Mouse (Mus musculus): Measurements from ENCODE around the gene Syp. TPM values are rescaled to one million over a fixed set of nuclear protein-coding genes. Genes with fewer than 3 reads are reported as not detected.

Gene Syp
- polyA plus RNA-seq, 1 experiment from 2014 or later = 292 TPM

DNA sequence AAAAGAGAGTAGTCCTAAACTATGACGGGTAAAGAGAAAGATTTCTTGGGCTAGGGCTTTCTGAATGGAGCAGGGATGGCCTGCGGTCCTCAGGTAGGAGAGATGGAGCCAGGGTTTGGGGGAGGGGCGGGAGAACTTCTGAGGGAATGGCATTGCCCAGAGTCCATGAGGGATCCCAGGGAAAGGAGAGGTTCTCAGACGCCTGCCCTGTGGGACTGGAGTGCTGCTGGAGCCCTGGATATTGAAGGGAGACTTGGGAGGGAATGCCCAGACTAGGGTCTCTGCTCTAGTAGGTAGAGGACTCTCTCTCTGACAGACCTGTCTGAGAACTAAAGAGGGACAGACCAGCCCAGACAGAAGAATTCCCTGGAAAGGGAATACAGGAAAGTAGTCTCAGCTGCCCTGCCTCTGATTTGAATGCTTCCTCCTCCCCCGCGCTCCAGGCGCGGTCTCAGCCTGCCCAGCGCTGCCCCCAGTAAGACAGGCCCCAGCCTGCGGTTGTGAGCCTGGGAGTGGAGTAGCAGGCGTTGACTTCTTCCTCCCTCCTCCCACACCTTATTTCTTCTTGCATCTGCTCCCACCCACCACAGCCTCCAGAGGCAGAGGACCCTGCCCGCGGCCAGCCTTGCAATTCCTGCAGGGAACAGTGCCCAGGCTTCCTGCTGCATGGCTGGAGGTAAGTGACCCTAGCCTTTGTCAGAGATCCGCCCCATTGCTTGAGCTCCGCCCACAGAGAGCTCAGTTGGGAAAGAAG lies 19.9 kb downstream of the Syp start:
- 31% methylated on average over 15 of the region's 15 CpGs for WGBS
- Histone ChIP-seq H3K27ac (ENCODE audit: low read depth, low read length) (no peak overlapping the region), H3K4me2 (ENCODE audit: low read length) (peak overlapping the region; percentile 10), H3K4me1 (ENCODE audit: control insufficient read depth, insufficient read depth, low read depth, low read length) (no peaks in the 10 kb centered on the region), H3K27me3 (replicated peaks; ENCODE audit: control insufficient read depth, insufficient read depth, low read length) (no peaks in the 10 kb centered on the region), H3K9ac (ENCODE audit: low read depth, low read length) (no peak overlapping the region), H3K4me3 (ENCODE audit: low read length) (no peak overlapping the region), H3K9me3 (ENCODE audit: control insufficient read depth, low read length) (no peaks in the 10 kb centered on the region), H3K36me3 (ENCODE audit: control insufficient read depth, insufficient read depth, low read length) (no peaks in the 10 kb centered on the region)
- peak; percentile 37; the same call in 1 of the 2 replicates for ATAC-seq

DNA sequence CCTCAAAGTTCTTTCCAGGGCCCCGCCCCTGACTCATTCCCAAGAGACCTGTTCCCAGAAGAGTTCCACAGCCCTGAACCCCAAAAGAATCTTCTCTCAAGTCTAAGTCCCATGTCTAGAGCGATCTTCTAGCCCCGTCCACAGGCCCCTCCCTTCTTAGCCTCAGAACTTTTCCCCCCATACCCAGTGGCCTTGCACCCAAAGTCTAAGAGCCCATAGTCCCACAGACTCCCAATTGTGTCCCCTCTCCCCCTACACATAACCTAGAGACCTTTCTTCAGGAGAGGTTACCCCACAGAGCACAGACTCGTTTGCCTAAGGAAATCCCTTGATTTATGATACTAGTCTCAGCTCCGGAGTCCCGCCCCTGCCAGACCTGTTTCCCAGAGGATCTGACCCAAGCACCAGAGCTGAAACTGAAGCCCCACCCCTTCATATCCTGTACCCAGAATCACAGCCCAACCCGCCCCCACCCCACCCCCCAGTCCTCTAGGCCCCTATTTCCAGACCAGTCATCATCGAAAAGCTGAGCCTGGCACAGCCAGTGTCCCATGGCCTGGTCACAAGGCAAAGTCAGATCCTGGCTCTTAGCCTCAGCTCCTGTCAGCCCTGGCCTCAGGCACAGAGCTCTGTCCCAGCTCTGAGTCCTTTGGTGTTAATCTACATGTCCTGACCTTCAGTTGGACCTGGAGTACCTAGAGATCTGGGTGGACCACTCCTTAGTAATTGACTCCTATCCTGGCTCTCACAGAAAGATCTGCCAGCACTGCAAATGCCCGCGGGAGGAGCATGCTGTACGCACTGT lies 20.7 kb downstream of the Syp start:
- H3K4me1 ChIP-seq (ENCODE audit: control insufficient read depth, insufficient read depth, low read depth, low read length) = no peaks in the 10 kb centered on the region
- no peaks in the 10 kb centered on the region for H3K36me3 ChIP-seq (ENCODE audit: control insufficient read depth, insufficient read depth, low read length)
- no peak overlapping the region for H3K27ac ChIP-seq (ENCODE audit: low read depth, low read length)
- no peaks in the 10 kb centered on the region for H3K27me3 ChIP-seq (replicated peaks; ENCODE audit: control insufficient read depth, insufficient read depth, low read length)
- no peak overlapping the region for H3K4me3 ChIP-seq (ENCODE audit: low read length)
- H3K9me3 ChIP-seq (ENCODE audit: control insufficient read depth, low read length) = no peaks in the 10 kb centered on the region
- H3K9ac ChIP-seq (ENCODE audit: low read depth, low read length) = no peak overlapping the region
- peak; percentile 24; the same call in 1 of the 2 replicates for ATAC-seq
- no peak overlapping the region for H3K4me2 ChIP-seq (ENCODE audit: low read length)
- 57% methylated on average over 10 of the region's 11 CpGs for WGBS

DNA sequence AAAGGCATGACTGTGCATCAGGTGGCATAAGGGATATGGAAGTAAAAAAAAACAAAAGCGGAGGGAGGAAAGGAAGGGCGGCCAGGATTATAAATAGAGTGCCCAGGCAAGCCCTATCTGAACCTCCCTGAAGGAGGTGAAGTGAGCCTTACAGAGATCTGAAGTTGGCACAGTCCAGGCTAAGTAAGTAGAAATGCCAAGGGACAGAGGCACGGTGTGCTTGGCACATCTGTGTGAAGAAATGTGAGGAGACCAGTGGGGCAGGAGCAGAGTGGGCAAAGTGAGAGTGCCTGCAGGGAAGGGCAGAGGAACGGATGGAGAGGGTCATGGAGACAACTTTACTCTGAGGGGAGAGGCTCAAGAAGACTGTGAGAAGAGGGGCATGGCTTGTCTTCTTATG lies 22.8 kb downstream of the Syp start:
- no peak for ATAC-seq
- Histone ChIP-seq H3K4me1 (ENCODE audit: control insufficient read depth, insufficient read depth, low read depth, low read length) (no peaks in the 10 kb centered on the region), H3K27ac (ENCODE audit: low read depth, low read length) (no peak overlapping the region), H3K4me3 (ENCODE audit: low read length) (no peak overlapping the region), H3K9me3 (ENCODE audit: control insufficient read depth, low read length) (no peaks in the 10 kb centered on the region), H3K9ac (ENCODE audit: low read depth, low read length) (no peak overlapping the region), H3K27me3 (replicated peaks; ENCODE audit: control insufficient read depth, insufficient read depth, low read length) (no peaks in the 10 kb centered on the region), H3K36me3 (ENCODE audit: control insufficient read depth, insufficient read depth, low read length) (no peaks in the 10 kb centered on the region), H3K4me2 (ENCODE audit: low read length) (no peak overlapping the region)
- 83% methylated on average over 4 of the region's 4 CpGs for WGBS

DNA sequence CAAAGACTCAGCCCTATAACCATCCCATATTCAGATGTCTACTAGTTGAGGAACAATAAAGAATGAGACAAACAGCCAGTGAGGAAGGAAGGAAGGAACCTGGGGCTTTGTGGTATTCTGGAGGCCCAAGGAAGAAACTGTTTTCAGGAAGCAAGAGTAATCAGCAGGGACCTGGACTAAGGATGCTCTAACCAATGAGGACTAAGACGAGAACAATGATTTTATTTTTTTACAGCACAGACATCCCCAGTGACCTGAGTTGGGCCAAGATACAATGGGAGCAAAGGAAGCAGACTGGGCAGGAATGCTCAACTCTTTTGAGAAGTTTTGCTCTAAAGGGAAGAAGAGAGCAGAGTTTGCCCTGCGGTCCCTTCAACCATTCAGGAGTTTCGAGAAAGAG lies 24.7 kb downstream of the Syp start:
- no peak overlapping the region for H3K9ac ChIP-seq (ENCODE audit: low read depth, low read length)
- no peaks in the 10 kb centered on the region for H3K9me3 ChIP-seq (ENCODE audit: control insufficient read depth, low read length)
- H3K4me1 ChIP-seq (ENCODE audit: control insufficient read depth, insufficient read depth, low read depth, low read length) = no peaks in the 10 kb centered on the region
- no peak for ATAC-seq
- 82% methylated on average over 3 of the region's 3 CpGs for WGBS
- no peak overlapping the region for H3K27ac ChIP-seq (ENCODE audit: low read depth, low read length)
- no peaks in the 10 kb centered on the region for H3K27me3 ChIP-seq (replicated peaks; ENCODE audit: control insufficient read depth, insufficient read depth, low read length)
- H3K4me2 ChIP-seq (ENCODE audit: low read length) = no peak overlapping the region
- no peak overlapping the region for H3K4me3 ChIP-seq (ENCODE audit: low read length)
- no peaks in the 10 kb centered on the region for H3K36me3 ChIP-seq (ENCODE audit: control insufficient read depth, insufficient read depth, low read length)

DNA sequence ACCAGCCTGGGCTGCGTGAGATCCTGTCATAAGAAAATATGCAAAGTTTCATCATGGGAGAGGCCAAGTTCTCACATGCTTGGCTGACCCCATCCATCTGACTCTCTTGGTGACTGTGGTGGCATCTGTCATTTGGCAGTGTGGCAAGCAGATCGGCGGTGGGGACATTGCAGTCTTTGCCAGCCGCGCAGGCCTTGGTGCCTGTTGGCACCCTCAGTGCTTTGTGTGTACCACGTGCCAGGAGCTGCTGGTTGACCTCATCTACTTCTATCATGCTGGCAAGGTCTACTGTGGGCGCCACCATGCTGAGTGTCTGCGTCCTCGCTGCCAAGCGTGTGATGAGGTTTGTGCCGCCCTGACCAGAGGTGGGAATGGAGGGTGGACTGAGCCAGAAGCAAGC lies 26.5 kb downstream of the Syp start:
- no peak overlapping the region for H3K4me3 ChIP-seq (ENCODE audit: low read length)
- H3K36me3 ChIP-seq (ENCODE audit: control insufficient read depth, insufficient read depth, low read length) = no peaks in the 10 kb centered on the region
- ATAC-seq = peak; percentile 77
- no peak overlapping the region for H3K27ac ChIP-seq (ENCODE audit: low read depth, low read length)
- H3K9ac ChIP-seq (ENCODE audit: low read depth, low read length) = no peak overlapping the region
- no peaks in the 10 kb centered on the region for H3K27me3 ChIP-seq (replicated peaks; ENCODE audit: control insufficient read depth, insufficient read depth, low read length)
- no peaks in the 10 kb centered on the region for H3K9me3 ChIP-seq (ENCODE audit: control insufficient read depth, low read length)
- H3K4me2 ChIP-seq (ENCODE audit: low read length) = no peak overlapping the region
- 76% methylated on average over 11 of the region's 11 CpGs for WGBS
- H3K4me1 ChIP-seq (ENCODE audit: control insufficient read depth, insufficient read depth, low read depth, low read length) = no peaks in the 10 kb centered on the region

DNA sequence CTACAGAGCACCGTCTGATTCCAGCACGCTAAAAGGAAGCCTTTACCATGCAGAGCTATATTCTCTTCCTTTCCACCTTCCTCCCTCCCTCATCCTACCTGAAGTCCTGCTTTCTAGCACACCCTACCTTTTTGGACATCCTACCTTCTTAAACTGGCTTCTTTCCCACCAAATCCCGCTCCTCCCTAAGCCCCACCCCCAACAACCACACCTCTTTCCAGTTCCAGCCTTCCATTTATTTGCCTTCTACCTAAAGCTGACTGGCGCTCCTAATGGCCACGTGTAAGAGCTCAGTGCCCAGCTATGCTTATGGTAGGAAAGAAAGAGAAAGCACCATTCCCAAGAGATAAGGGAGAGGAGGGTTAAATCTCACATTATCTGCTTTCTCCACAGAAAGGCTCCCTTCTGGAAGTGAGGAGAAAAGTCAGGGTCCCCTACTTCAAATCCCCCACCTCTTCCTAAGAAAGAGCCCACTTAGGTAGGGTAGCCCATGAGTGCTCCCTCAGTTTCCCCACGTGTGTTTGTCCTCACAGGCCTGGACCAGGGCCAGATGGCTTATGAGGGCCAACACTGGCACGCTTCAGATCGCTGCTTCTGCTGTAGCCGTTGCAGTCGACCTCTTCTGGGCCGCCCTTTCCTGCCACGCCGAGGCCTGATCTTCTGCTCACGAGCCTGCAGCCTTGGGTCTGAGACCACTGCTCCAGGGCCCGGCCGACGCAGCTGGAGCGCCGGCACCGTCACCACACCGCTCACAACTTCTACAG lies 27.6 kb downstream of the Syp start:
- Histone ChIP-seq H3K9me3 (ENCODE audit: control insufficient read depth, low read length) (no peaks in the 10 kb centered on the region), H3K36me3 (ENCODE audit: control insufficient read depth, insufficient read depth, low read length) (no peaks in the 10 kb centered on the region), H3K27me3 (replicated peaks; ENCODE audit: control insufficient read depth, insufficient read depth, low read length) (no peaks in the 10 kb centered on the region), H3K9ac (ENCODE audit: low read depth, low read length) (no peak overlapping the region), H3K4me1 (ENCODE audit: control insufficient read depth, insufficient read depth, low read depth, low read length) (no peaks in the 10 kb centered on the region), H3K4me2 (ENCODE audit: low read length) (no peak overlapping the region), H3K4me3 (ENCODE audit: low read length) (no peak overlapping the region), H3K27ac (ENCODE audit: low read depth, low read length) (no peak overlapping the region)
- no peak for ATAC-seq
- 72% methylated on average over 21 of the region's 21 CpGs for WGBS

DNA sequence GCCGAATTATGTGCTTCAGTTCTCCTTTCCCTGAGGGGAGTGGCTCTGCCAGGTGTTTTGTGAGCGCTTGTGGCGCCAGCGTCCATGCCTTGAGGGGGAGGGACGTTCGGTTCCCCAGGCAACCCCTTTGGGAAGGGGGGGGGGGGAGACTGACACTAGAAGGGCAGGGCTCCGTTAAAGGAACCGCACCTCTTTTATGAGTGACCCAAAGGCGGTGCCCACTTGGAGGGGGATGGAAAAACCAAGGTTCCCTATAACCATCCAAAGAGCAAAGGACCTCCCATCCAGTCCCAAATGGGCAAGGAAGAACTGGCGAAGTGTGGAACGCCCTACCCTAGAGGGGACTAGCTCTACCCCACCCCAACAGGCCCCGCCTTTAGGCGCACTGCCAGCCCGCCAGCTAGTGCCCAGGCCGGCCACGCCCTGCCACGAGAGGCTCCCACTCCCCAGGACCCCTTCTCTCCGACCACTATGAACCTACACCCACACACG lies 32.2 kb downstream of the Syp start:
- Histone ChIP-seq H3K27me3 (replicated peaks; ENCODE audit: control insufficient read depth, insufficient read depth, low read length) (no peaks in the 10 kb centered on the region), H3K9ac (ENCODE audit: low read depth, low read length) (no peak overlapping the region; the same call in 1 of the 2 replicates), H3K4me1 (ENCODE audit: control insufficient read depth, insufficient read depth, low read depth, low read length) (no peaks in the 10 kb centered on the region), H3K9me3 (ENCODE audit: control insufficient read depth, low read length) (no peaks in the 10 kb centered on the region), H3K4me3 (ENCODE audit: low read length) (peak overlapping the region; percentile 34), H3K36me3 (ENCODE audit: control insufficient read depth, insufficient read depth, low read length) (no peaks in the 10 kb centered on the region), H3K4me2 (ENCODE audit: low read length) (peak overlapping the region; percentile 51), H3K27ac (ENCODE audit: low read depth, low read length) (no peak overlapping the region)
- whole genome bisulfite sequencing = 23% methylated on average over 13 of the region's 19 CpGs
- peak; percentile 55 for ATAC-seq

DNA sequence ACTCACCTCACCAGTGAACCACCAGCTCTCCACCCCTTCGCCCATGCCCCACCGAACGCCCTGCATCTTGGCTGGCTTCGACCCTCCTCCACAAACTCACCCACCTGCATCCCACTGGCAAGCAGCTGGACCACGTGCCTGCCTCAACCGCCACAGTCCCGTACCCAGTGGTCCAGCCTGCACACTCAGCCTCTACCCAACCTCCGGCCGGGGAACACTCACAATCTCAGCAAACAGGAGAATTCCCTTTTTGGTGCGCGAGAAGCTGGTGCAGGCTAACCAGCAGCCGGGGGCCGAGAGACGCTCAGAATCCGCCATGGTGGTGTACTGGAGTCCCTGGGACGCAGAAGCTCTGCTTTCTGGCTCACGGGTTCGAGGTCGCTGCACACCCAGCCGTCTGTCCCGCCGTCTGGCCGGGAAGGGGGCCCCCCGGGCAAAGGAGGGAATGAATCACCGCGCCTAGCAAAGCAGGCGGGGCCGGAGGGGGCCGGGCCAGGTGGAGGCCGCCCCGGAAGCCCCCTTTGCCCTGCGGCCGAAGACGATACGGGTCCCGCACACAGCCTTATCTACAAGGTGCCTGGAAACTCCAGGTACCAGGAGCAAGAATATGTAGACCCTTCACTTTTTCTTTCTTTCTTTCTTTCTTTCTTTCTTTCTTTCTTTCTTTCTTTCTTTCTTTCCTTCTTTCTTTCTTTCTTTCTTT lies 32.8 kb downstream of the Syp start, which contains the start of gene Plp2:
Gene Plp2 (minus strand): TSS at position 470 of the 703 bp plus-strand sequence.
- H3K36me3 ChIP-seq (ENCODE audit: control insufficient read depth, insufficient read depth, low read length) = no peaks in the 10 kb centered on the region
- peak within 1 kb of the TSS; percentile 39 for H3K9ac ChIP-seq (ENCODE audit: low read depth, low read length)
- peak within 1 kb of the TSS; percentile 34 for H3K4me3 ChIP-seq (ENCODE audit: low read length)
- WGBS = 21% methylated on average over 31 of the region's 36 CpGs
- no peaks in the 10 kb centered on the region for H3K4me1 ChIP-seq (ENCODE audit: control insufficient read depth, insufficient read depth, low read depth, low read length)
- H3K9me3 ChIP-seq (ENCODE audit: control insufficient read depth, low read length) = no peaks in the 10 kb centered on the region
- no peaks in the 10 kb centered on the region for H3K27me3 ChIP-seq (replicated peaks; ENCODE audit: control insufficient read depth, insufficient read depth, low read length)
- H3K4me2 ChIP-seq (ENCODE audit: low read length) = peak within 1 kb of the TSS; percentile 51
- peak; percentile 49 for ATAC-seq
- H3K27ac ChIP-seq (ENCODE audit: low read depth, low read length) = no peak within 1 kb of the TSS

Measured in hindbrain, embryonic 16.5 days (tissue).